Mouse (Mus musculus) kidney, adult 2 months (tissue): ENCODE results near the gene Tsc1.

Source experiments
- CTCF ChIP-seq: fragments of 200-500 bp; conservative IDR thresholded peaks from 2 replicates; pipeline ENCODE4 v1.5.1; 2011; ENCODE audit warnings: low read depth, mild to moderate bottlenecking, control low read depth, low read length, moderate library complexity, mixed read lengths; ENCODE audit not compliant: insufficient read depth, insufficient read length
- POLR2A ChIP-seq: fragments of 200-500 bp; IDR thresholded peaks from one replicate; pipeline ENCODE4 v1.6.1; 2011; ENCODE audit warnings: low read depth, low read length, control low read depth

DNA sequence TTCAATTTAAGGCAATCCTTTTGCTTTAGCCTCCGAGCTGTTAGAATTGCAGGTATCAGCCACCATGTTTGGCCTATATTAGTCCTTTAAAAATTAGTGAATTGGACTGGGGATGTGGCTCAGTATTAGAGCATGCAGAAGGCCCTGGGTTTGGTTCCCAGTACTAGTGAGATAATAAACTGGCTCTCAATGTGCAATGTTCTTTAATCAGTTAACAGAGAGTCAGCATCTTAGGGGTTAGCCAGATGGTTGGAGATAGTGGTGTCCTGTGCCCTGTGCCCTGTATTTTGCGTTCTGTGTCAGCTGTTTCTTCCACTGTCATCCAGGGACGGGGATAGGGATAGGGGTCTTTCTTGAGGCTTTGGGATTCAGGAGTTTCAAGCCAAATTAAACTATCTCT, 21.9 kb downstream of the Tsc1 start:
- TF ChIP-seq CTCF (no peak), POLR2A (no peak)
